Mouse (Mus musculus) right cerebral cortex, adult 2 months (tissue): ENCODE results near the gene Zfp280c.

ENCODE experiments used
- DNase-seq, 2 experiments: peaks; one replicate each; pipeline ENCODE4 v3.0.0; 2021 to 2022; ENCODE audit warnings: low spot score in 2 of 2

Gene Zfp280c

GRCm38 (mm10) chrX:48594099-48594760 is at the start of gene Zfp280c:
Gene Zfp280c, minus strand, starts transcription at chrX:48594504.
- peak; percentile 74 to 75 for DNase-seq

- DNase-seq = no peak
Measured at GRCm38 (mm10) chrX:48637032-48637431, 42.7 kb upstream of the Zfp280c start.

GRCm38 (mm10) chrX:48624054-48624420 is 29.7 kb upstream of the Zfp280c start:
- DNase-seq = no peak

GRCm38 (mm10) chrX:48623379-48624053 is 29.2 kb upstream of the Zfp280c start, which contains the start of gene Slc25a14:
Gene Slc25a14, plus strand, starts transcription at chrX:48623413.
- peak; percentile 79 to 84 for DNase-seq

- DNase-seq = no peak
Measured at GRCm38 (mm10) chrX:48623049-48623378, 28.7 kb upstream of the Zfp280c start.

GRCm38 (mm10) chrX:48604872-48605271 is 10.6 kb upstream of the Zfp280c start:
- DNase-seq = no peak

- no peak for DNase-seq
Measured at GRCm38 (mm10) chrX:48596906-48597305, 2.6 kb upstream of the Zfp280c start.

GRCm38 (mm10) chrX:48596053-48596452 is 1.7 kb upstream of the Zfp280c start:
- DNase-seq = no peak

- DNase-seq = peak in 1 of 2 experiments; percentile 5
Measured at GRCm38 (mm10) chrX:48593721-48594098, 594 bp downstream of the Zfp280c start.

GRCm38 (mm10) chrX:48583332-48583731 is 11.0 kb downstream of the Zfp280c start:
- DNase-seq = no peak

GRCm38 (mm10) chrX:48532175-48532574 is 62.1 kb downstream of the Zfp280c start:
- peak; percentile 84 to 85 for DNase-seq

GRCm38 (mm10) chrX:48526435-48526834 is 67.9 kb downstream of the Zfp280c start:
- DNase-seq = no peak

- peak; percentile 57 to 61 for DNase-seq
Measured at GRCm38 (mm10) chrX:48525866-48526265, 68.4 kb downstream of the Zfp280c start.

- DNase-seq = no peak
Measured at GRCm38 (mm10) chrX:48525332-48525731, 69.0 kb downstream of the Zfp280c start.

GRCm38 (mm10) chrX:48523512-48523911 is 70.8 kb downstream of the Zfp280c start:
- DNase-seq = peak in 1 of 2 experiments; percentile 18

- no peak for DNase-seq
Measured at GRCm38 (mm10) chrX:48521651-48522050, 72.7 kb downstream of the Zfp280c start.

- peak in 1 of 2 experiments; percentile 17 for DNase-seq
Measured at GRCm38 (mm10) chrX:48519549-48520085, 74.7 kb downstream of the Zfp280c start.

- DNase-seq = peak; percentile 49 to 52
Measured at GRCm38 (mm10) chrX:48518808-48519548, 75.3 kb downstream of the Zfp280c start, which contains the start of gene Rab33a. Gene Rab33a, plus strand, starts transcription at chrX:48519285.

- peak; percentile 21 to 34 for DNase-seq
Measured at GRCm38 (mm10) chrX:48518211-48518807, 76.0 kb downstream of the Zfp280c start.

- DNase-seq = no peak
Measured at GRCm38 (mm10) chrX:48513824-48514223, 80.5 kb downstream of the Zfp280c start.

GRCm38 (mm10) chrX:48513166-48513807 is 81.0 kb downstream of the Zfp280c start, which contains the start of gene Aifm1:
Gene Aifm1, minus strand, starts transcription at chrX:48513563.
- DNase-seq = peak; percentile 83 to 84
